Mouse (Mus musculus) retina, postnatal 7 days (tissue): ENCODE results near the gene Itgb5.

Source experiments
- DNase-seq: peaks from one replicate; pipeline ENCODE4 v3.0.0-alpha.2; 2012; ENCODE audit warnings: low read depth, low spot score

The Itgb5 gene

GRCm38 (mm10) chr16:33904553-33904952 lies 75.1 kb downstream of the Itgb5 start:
- no peak for DNase-seq

GRCm38 (mm10) chr16:33908239-33908638 lies 78.8 kb downstream of the Itgb5 start:
- DNase-seq = no peak

- no peak for DNase-seq
These were observed 85.5 kb downstream of the Itgb5 start for GRCm38 (mm10) chr16:33914997-33915396.

GRCm38 (mm10) chr16:33916473-33917251 lies 87.2 kb downstream of the Itgb5 start:
- no peak for DNase-seq

GRCm38 (mm10) chr16:33917390-33917789 lies 87.9 kb downstream of the Itgb5 start:
- DNase-seq = no peak

- DNase-seq = no peak
These were observed 88.5 kb downstream of the Itgb5 start for GRCm38 (mm10) chr16:33917926-33918325.

GRCm38 (mm10) chr16:33921514-33921913 lies 92.0 kb downstream of the Itgb5 start:
- DNase-seq = no peak

- DNase-seq = no peak
These were observed 92.9 kb downstream of the Itgb5 start for GRCm38 (mm10) chr16:33922111-33923000.

- no peak for DNase-seq
These were observed 93.5 kb downstream of the Itgb5 start for GRCm38 (mm10) chr16:33923001-33923316.

- no peak for DNase-seq
These were observed 94.3 kb downstream of the Itgb5 start for GRCm38 (mm10) chr16:33923758-33924157.

GRCm38 (mm10) chr16:33927263-33927824 lies 97.9 kb downstream of the Itgb5 start:
- DNase-seq = no peak

- no peak for DNase-seq
These were observed 99.5 kb downstream of the Itgb5 start for GRCm38 (mm10) chr16:33928788-33929462.

GRCm38 (mm10) chr16:33930785-33931184 lies 101.3 kb downstream of the Itgb5 start:
- no peak for DNase-seq

- DNase-seq = peak; percentile 59
These were observed 102.2 kb downstream of the Itgb5 start for GRCm38 (mm10) chr16:33931682-33932081.

- DNase-seq = no peak
These were observed 102.7 kb downstream of the Itgb5 start for GRCm38 (mm10) chr16:33932126-33932525.

GRCm38 (mm10) chr16:33933411-33933810 lies 103.9 kb downstream of the Itgb5 start:
- DNase-seq = no peak

GRCm38 (mm10) chr16:33934701-33935406 lies 105.4 kb downstream of the Itgb5 start:
- DNase-seq = no peak

GRCm38 (mm10) chr16:33935407-33935785 lies 105.9 kb downstream of the Itgb5 start:
- no peak for DNase-seq

GRCm38 (mm10) chr16:33936885-33937284 lies 107.4 kb downstream of the Itgb5 start:
- DNase-seq = no peak

GRCm38 (mm10) chr16:33937567-33937966 lies 108.1 kb downstream of the Itgb5 start:
- DNase-seq = no peak
